Mouse (Mus musculus) gastrocnemius, postnatal 25 days (tissue): ENCODE data around the gene Tceal7. TPM values are rescaled to one million over a fixed set of nuclear protein-coding genes. Genes with fewer than 3 reads are reported as not detected.
"Not testable (repeated sequence)": the region's sequence is repeated elsewhere in the genome, so short reads cannot be mapped to it uniquely, and the experiment has no call there.

Experiments
- DNase-seq: peaks from one replicate; pipeline ENCODE4 v3.0.0; 2022
- microRNA-seq, 2 experiments: library from miRNA; unstranded; fragments of <30 nt; microRNA quantifications; one replicate each; pipeline ENCODE4 v1.2.0; 2021; ENCODE audit warnings: borderline replicate concordance in 2 of 2
- total RNA-seq, 2 experiments: library from RNA; stranded (reverse); gene quantifications; 1 replicate in 1 of 2; 2 replicates in 1 of 2; pipeline ENCODE4 v1.2.3; 2021

Gene Tceal7
- total RNA-seq, 2 experiments from 2014 or later: 65.8 to 81.0 TPM

- DNase-seq: peak; percentile 6
Observed at GRCm38 (mm10) chrX:136245521-136246071, 31.0 kb downstream of the Tceal7 start.

GRCm38 (mm10) chrX:136248811-136249210 lies 34.2 kb downstream of the Tceal7 start:
- no peak for DNase-seq

GRCm38 (mm10) chrX:136249671-136250070 lies 35.1 kb downstream of the Tceal7 start:
- no peak for DNase-seq

GRCm38 (mm10) chrX:136252023-136252729 lies 37.6 kb downstream of the Tceal7 start:
- no peak for DNase-seq

GRCm38 (mm10) chrX:136267720-136268119 lies 53.1 kb downstream of the Tceal7 start:
- no peak for DNase-seq

GRCm38 (mm10) chrX:136268173-136268572 lies 53.6 kb downstream of the Tceal7 start:
- DNase-seq: no peak

GRCm38 (mm10) chrX:136269743-136270392 lies 55.3 kb downstream of the Tceal7 start, which contains the start of gene Bex3:
TSS of gene Bex3 (plus strand) at chrX:136270253.
- peak; percentile 30 for DNase-seq

- not testable (repeated sequence) for DNase-seq
Observed at GRCm38 (mm10) chrX:136270393-136271111, 56.0 kb downstream of the Tceal7 start.

- DNase-seq: no peak
Observed at GRCm38 (mm10) chrX:136274542-136274941, 60.0 kb downstream of the Tceal7 start.

GRCm38 (mm10) chrX:136275386-136275785 lies 60.8 kb downstream of the Tceal7 start:
- DNase-seq: no peak

Small RNAs within 50 kb of the gene (microRNA-seq; reads per million reads assigned to microRNA genes)
- gene Mir6383: 0 reads per million in 2 experiments

Other genes with a start within 250 kb of the Tceal7 start
- gene Arxes2, start 221.0 kb upstream of the Tceal7 start, total RNA-seq: 1 to 10 TPM in 1 of 2 experiments, under 1 TPM in 1; 0.20 to 2.2 TPM
- gene Arxes1, start 181.4 kb upstream of the Tceal7 start, total RNA-seq: under 1 TPM; 0.31 to 0.88 TPM
- not detected for gene Bex2, start 146.5 kb upstream of the Tceal7 start, total RNA-seq
- gene Nxf3, start 129.5 kb upstream of the Tceal7 start, total RNA-seq: not detected
- not detected for gene Bex4, start 75.8 kb upstream of the Tceal7 start, total RNA-seq
- 10 to 100 TPM; 13.9 to 18.7 TPM for gene Tceal8, start 42.4 kb upstream of the Tceal7 start, total RNA-seq
- gene Tceal5, start 10.9 kb upstream of the Tceal7 start, total RNA-seq: 10 to 100 TPM; 27.5 to 46.6 TPM
- 10 to 100 TPM in 1 of 2 experiments, 1 to 10 TPM in 1; 9.9 to 26.7 TPM for gene Bex1, start 734 bp downstream of the Tceal7 start, total RNA-seq
- gene Tceal9, start 30.3 kb downstream of the Tceal7 start, total RNA-seq: 10 to 100 TPM; 30.8 to 36.1 TPM
- gene Bex3, start 55.5 kb downstream of the Tceal7 start, total RNA-seq: 1 to 10 TPM; 3.1 to 4.8 TPM